ENCODE assay signal across 13 mouse cellular contexts in the genomic region with DNA sequence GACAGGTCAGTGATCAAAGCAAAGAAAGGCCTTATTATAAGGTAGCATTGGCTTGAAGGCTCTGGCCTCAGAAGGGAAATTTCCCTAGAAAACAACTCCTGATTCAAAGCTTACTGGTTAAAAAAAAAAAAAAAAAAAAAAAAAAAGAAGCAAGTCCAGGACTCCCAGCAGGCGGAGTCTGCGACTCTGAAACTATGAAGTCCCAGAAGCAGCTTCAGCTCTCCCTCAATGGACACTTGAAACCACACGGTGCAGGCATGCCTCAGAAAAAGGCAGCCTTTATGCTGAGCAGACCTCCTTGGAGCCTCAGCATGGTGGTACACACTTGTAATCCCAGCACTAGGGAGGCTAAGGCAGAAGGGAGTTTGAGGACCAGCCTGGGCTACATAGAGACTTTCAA.
DNase-seq lines count a peak whose midpoint lies in the region; ATAC-seq and TF ChIP-seq lines count a peak whose summit lies in the region.
"Had no signal": no experiment of that assay in that cellular context is flagged by ENCODE, and none has a peak within 500 bp of the region (broad histone marks: within the 10 kb centered on the region; RNA-seq: fewer than 3 reads in every experiment).

No protein-coding gene starts in this region.

- DNase-seq in heart, adult 2 months, result peak in 1 of 2 experiments; percentile 14
- no peak for DNase-seq in heart, postnatal 36 days
- DNase-seq in limb, embryonic 11.5 days (ENCODE audit: low spot score), result no peak
- DNase-seq in limb, embryonic 10.5 days (ENCODE audit: low spot score), result no peak
- DNase-seq in NIH3T3 (ENCODE audit: low read depth), result peak; percentile 29
- no peak for DNase-seq in cerebellum, adult 18-20 months
- DNase-seq: adrenal gland, adult 2 months; B cell, adult 2 months; cerebellum, postnatal 36 days; kidney, adult 8-10 months; liver had no signal

- no peak overlapping the region for H3K9ac ChIP-seq in heart, adult 2 months (ENCODE audit: low read depth, low read length)
- no peak overlapping the region for H3K9ac ChIP-seq in limb, embryonic 11.5 days (ENCODE audit: low read length)
- no peak overlapping the region for H3K9ac ChIP-seq in limb, embryonic 13.5 days
- no peak overlapping the region for H3K9ac ChIP-seq in midbrain, embryonic 15.5 days

- H3K4me3 ChIP-seq in heart, adult 2 months, result no peak overlapping the region
- H3K4me3 ChIP-seq in limb, embryonic 11.5 days (ENCODE audit: low read depth, low read length), result no peak overlapping the region
- no peak overlapping the region for H3K4me3 ChIP-seq in limb, embryonic 10.5 days
- H3K4me3 ChIP-seq in limb, embryonic 13.5 days, result no peak overlapping the region
- H3K4me3 ChIP-seq in midbrain, embryonic 15.5 days, result no peak overlapping the region

- peak overlapping the region; percentile 85 for H3K27ac ChIP-seq in heart, adult 2 months
- H3K27ac ChIP-seq in limb, embryonic 11.5 days (replicated peaks; ENCODE audit: low read depth, low read length), result no peak overlapping the region
- H3K27ac ChIP-seq in limb, embryonic 10.5 days, result no peak overlapping the region; the same call in 1 of the 2 replicates
- H3K27ac ChIP-seq in limb, embryonic 13.5 days, result peak overlapping the region; percentile 33; the same call in 1 of the 2 replicates
- H3K27ac ChIP-seq in midbrain, embryonic 15.5 days, result no peak overlapping the region

- ATAC-seq in limb, embryonic 11.5 days (ENCODE audit: insufficient number of reproducible peaks, low FRiP score, low TSS enrichment, low read depth), result peak; percentile 47; the same call in 1 of the 2 replicates
- ATAC-seq in limb, embryonic 13.5 days (ENCODE audit: low FRiP score, low read depth), result no peak
- no peak for ATAC-seq in midbrain, embryonic 15.5 days (replicated peaks)

- no peaks in the 10 kb centered on the region for H3K27me3 ChIP-seq in heart, adult 2 months (ENCODE audit: control insufficient read depth, insufficient read depth, low read length)
- no peaks in the 10 kb centered on the region for H3K27me3 ChIP-seq in limb, embryonic 11.5 days (ENCODE audit: control insufficient read depth, insufficient read depth, low read length)
- peaks cover 9% of the 10 kb centered on the region for H3K27me3 ChIP-seq in limb, embryonic 10.5 days (ENCODE audit: low read depth, poor library complexity, severe bottlenecking)
- H3K27me3 ChIP-seq in limb, embryonic 13.5 days, result peaks cover 3% of the 10 kb centered on the region; the same call in 1 of the 2 replicates
- no peaks in the 10 kb centered on the region for H3K27me3 ChIP-seq in midbrain, embryonic 15.5 days (replicated peaks)

- intact Hi-C loops in heart, adult 2 months (cut with DNase I), result loop anchor here (10.0 kb wide), 1 partner anchor 99 kb away; the partner anchor contains the start of gene Ypel2
- intact Hi-C loops in heart, postnatal 36 days (cut with DNase I), result loop anchor here (10.0 kb wide), 1 partner anchor 99 kb away; the partner anchor contains the start of gene Ypel2

- no peak for TF ChIP-seq POLR2A in heart, adult 2 months (IDR thresholded peaks at IDR 0.05; ENCODE audit: insufficient read depth, low read depth, low read length)

- no peaks in the 10 kb centered on the region for H3K36me3 ChIP-seq in heart, adult 2 months (ENCODE audit: control insufficient read depth, insufficient read depth, low read length)
- H3K36me3 ChIP-seq in limb, embryonic 11.5 days (ENCODE audit: control insufficient read depth, insufficient read depth, low read length), result no peaks in the 10 kb centered on the region
- H3K36me3 ChIP-seq in limb, embryonic 10.5 days, result no peaks in the 10 kb centered on the region
- H3K36me3 ChIP-seq in limb, embryonic 13.5 days, result no peaks in the 10 kb centered on the region
- H3K36me3 ChIP-seq in midbrain, embryonic 15.5 days (replicated peaks), result no peaks in the 10 kb centered on the region

- no peaks in the 10 kb centered on the region for H3K9me3 ChIP-seq in limb, embryonic 11.5 days (ENCODE audit: control insufficient read depth, low read length)
- no peaks in the 10 kb centered on the region for H3K9me3 ChIP-seq in limb, embryonic 10.5 days (replicated peaks)
- no peaks in the 10 kb centered on the region for H3K9me3 ChIP-seq in limb, embryonic 13.5 days
- no peaks in the 10 kb centered on the region for H3K9me3 ChIP-seq in midbrain, embryonic 15.5 days

- peak; percentile 23; the same call in 1 of the 2 replicates for TF ChIP-seq CTCF in heart, adult 2 months (IDR thresholded peaks at IDR 0.05)

- no peaks in the 10 kb centered on the region for H3K79me2 ChIP-seq in heart, adult 2 months (replicated peaks; ENCODE audit: control insufficient read depth, insufficient read depth, low read length)

- TF ChIP-seq EP300 in heart, adult 2 months (IDR thresholded peaks at IDR 0.05; ENCODE audit: insufficient read depth, low read depth, low read length), result no peak

- H3K4me1 ChIP-seq in heart, adult 2 months (ENCODE audit: control insufficient read depth, insufficient read depth, low read length), result peaks cover 1% of the 10 kb centered on the region
- peaks cover 30% of the 10 kb centered on the region for H3K4me1 ChIP-seq in limb, embryonic 11.5 days (ENCODE audit: control insufficient read depth, insufficient read depth, low read length)
- H3K4me1 ChIP-seq in limb, embryonic 10.5 days, result peaks cover 33% of the 10 kb centered on the region
- H3K4me1 ChIP-seq in limb, embryonic 13.5 days, result peaks cover 31% of the 10 kb centered on the region
- H3K4me1 ChIP-seq in midbrain, embryonic 15.5 days, result peaks cover 20% of the 10 kb centered on the region

- 28% methylated on average over 3 of the region's 3 CpGs for WGBS in heart, adult 2 months
- 60% methylated on average over 3 of the region's 3 CpGs for WGBS in limb, embryonic 11.5 days
- 69% methylated on average over 3 of the region's 3 CpGs for WGBS in limb, embryonic 10.5 days
- WGBS in limb, embryonic 13.5 days, result 47% methylated on average over 3 of the region's 3 CpGs
- 39% methylated on average over 3 of the region's 3 CpGs for WGBS in midbrain, embryonic 15.5 days

- no peak overlapping the region for H3K4me2 ChIP-seq in limb, embryonic 11.5 days (ENCODE audit: low read depth, severe bottlenecking)
- H3K4me2 ChIP-seq in limb, embryonic 13.5 days (replicated peaks), result no peak overlapping the region
- no peak overlapping the region for H3K4me2 ChIP-seq in midbrain, embryonic 15.5 days

Comparison
In these comparisons a context has a peak if more than half of its experiments do, and no peak if none do; other contexts are left out.
1. H3K27ac ChIP-seq: peak in heart, adult 2 months (single experiment) and limb, embryonic 13.5 days (single experiment); none in limb, embryonic 11.5 days (single experiment), limb, embryonic 10.5 days (single experiment) and midbrain, embryonic 15.5 days (single experiment).